Mouse (Mus musculus) myocyte (in vitro differentiated cells): Measurements from ENCODE around the gene D430019H16Rik. TPM values are rescaled to one million over a fixed set of nuclear protein-coding genes. Genes with fewer than 3 reads are reported as not detected.
A peak's percentile ranks its signal among the peaks of the same experiment; 100 is the strongest.

Experiments
- H3K27me3 ChIP-seq: one replicate; pipeline ENCODE4 v1.6.1; 2011; ENCODE audit not compliant: control insufficient read depth, insufficient read depth, insufficient read length
- H3K36me3 ChIP-seq: one replicate; pipeline ENCODE4 v1.6.1; 2011; ENCODE audit not compliant: control insufficient read depth, insufficient read depth
- H3K4me2 ChIP-seq: one replicate; pipeline ENCODE4 v1.6.1; 2011; ENCODE audit warnings: low read depth, control low read depth
- H3K4me3 ChIP-seq: one replicate; pipeline ENCODE4 v1.5.1; 2011; ENCODE audit warnings: mild to moderate bottlenecking, control low read depth, moderate library complexity
- H3K79me2 ChIP-seq: one replicate; pipeline ENCODE4 v1.6.1; 2011; ENCODE audit not compliant: control insufficient read depth, insufficient read depth
- H3ac ChIP-seq: one replicate; pipeline ENCODE4 v1.6.1; 2011; ENCODE audit not compliant: control insufficient read depth, insufficient read length
- CEBPB ChIP-seq: IDR thresholded peaks from 2 replicates; pipeline ENCODE4 v1.6.1; 2011; ENCODE audit warnings: mild to moderate bottlenecking, moderate library complexity; ENCODE audit not compliant: poor library complexity, insufficient read depth, severe bottlenecking
- E2F4 ChIP-seq: IDR thresholded peaks from one replicate; pipeline ENCODE4 v1.6.1; 2011; ENCODE audit warnings: mild to moderate bottlenecking, control low read depth, moderate library complexity; ENCODE audit not compliant: insufficient read depth
- MAX ChIP-seq: IDR thresholded peaks from one replicate; pipeline ENCODE4 v1.6.1; 2011; ENCODE audit warnings: low read depth, mild to moderate bottlenecking, control low read depth
- MYOD1 ChIP-seq, 3 experiments: IDR thresholded peaks; one replicate each; pipeline ENCODE4 v1.6.1; 2011; ENCODE audit warnings: control low read depth in 2 of 3, low read depth in 2 of 3, mild to moderate bottlenecking in 2 of 3, moderate library complexity in 1 of 3; ENCODE audit not compliant: insufficient read length in 2 of 3, control insufficient read depth in 1 of 3
- MYOG ChIP-seq, 3 experiments: IDR thresholded peaks; one replicate each; pipeline ENCODE4 v1.6.1; 2011; ENCODE audit warnings: control low read depth in 2 of 3, low read depth in 2 of 3, mild to moderate bottlenecking in 2 of 3; ENCODE audit not compliant: insufficient read length in 2 of 3, control insufficient read depth in 1 of 3, insufficient read depth in 1 of 3
- POLR2A ChIP-seq: IDR thresholded peaks from one replicate; pipeline ENCODE4 v1.6.1; 2011; ENCODE audit warnings: low read depth, mild to moderate bottlenecking, control low read depth, moderate library complexity; ENCODE audit not compliant: insufficient read length
- POLR2AphosphoS2 ChIP-seq: IDR thresholded peaks from one replicate; pipeline ENCODE4 v1.6.1; 2011; ENCODE audit warnings: low read depth, control low read depth; ENCODE audit not compliant: insufficient read length
- REST ChIP-seq: IDR thresholded peaks from one replicate; pipeline ENCODE4 v1.6.1; 2011; ENCODE audit warnings: mild to moderate bottlenecking, control low read depth, moderate library complexity; ENCODE audit not compliant: insufficient read depth, insufficient read length
- SRF ChIP-seq: IDR thresholded peaks from one replicate; pipeline ENCODE4 v1.6.1; 2011; ENCODE audit warnings: low read depth; ENCODE audit not compliant: control insufficient read depth, insufficient read length
- TCF12 ChIP-seq: IDR thresholded peaks from one replicate; pipeline ENCODE4 v1.6.1; 2011; ENCODE audit warnings: mild to moderate bottlenecking, control low read depth; ENCODE audit not compliant: poor library complexity, insufficient read depth, severe bottlenecking
- TCF3 ChIP-seq: IDR thresholded peaks from one replicate; pipeline ENCODE4 v1.6.1; 2011; ENCODE audit warnings: low read depth, control low read depth; ENCODE audit not compliant: insufficient read length
- USF1 ChIP-seq: IDR thresholded peaks from one replicate; pipeline ENCODE4 v1.6.1; 2011; ENCODE audit warnings: low read depth, mild to moderate bottlenecking, control low read depth, moderate library complexity
- polyA plus RNA-seq: library from polyadenylated mRNA; unstranded; fragments of >200 nt; fragmentation: generic; extraction: Trizol; gene quantifications from one replicate; pipeline ENCODE4 v1.2.1, GENCODE M21; 2012; ENCODE audit warnings: missing spikeins

Gene D430019H16Rik
- polyA plus RNA-seq, 1 experiment: 0.02 TPM

DNA sequence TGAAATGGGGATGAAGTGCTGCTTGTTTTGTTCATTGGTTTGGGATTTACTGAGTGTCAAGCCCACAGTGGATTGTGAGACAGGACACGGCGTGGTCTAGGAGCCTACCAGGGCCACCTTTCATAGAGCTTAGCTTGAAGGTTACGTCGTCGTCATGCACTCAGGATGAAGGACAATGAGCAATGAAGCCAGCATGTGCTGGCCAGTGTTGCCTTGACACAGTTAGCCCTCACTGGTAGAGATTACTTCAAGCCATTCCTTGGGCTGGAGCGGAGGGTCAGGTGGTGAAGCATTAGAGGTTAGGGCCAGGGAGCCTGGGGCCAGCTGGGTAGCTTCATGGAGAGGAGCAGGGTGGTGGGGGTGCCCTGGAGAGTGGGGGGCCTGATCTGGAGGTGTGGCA lies 5.1 kb downstream of the D430019H16Rik start:
- Histone ChIP-seq H3K36me3 (no peaks in the 10 kb centered on the region), H3K27me3 (peaks cover 4% of the 10 kb centered on the region), H3ac (no peak overlapping the region), H3K4me3 (no peak overlapping the region), H3K4me2 (no peak overlapping the region), H3K79me2 (no peaks in the 10 kb centered on the region)
- no peak for TF ChIP-seq USF1
- no peak for TF ChIP-seq REST
- no peak for TF ChIP-seq CEBPB
- no peak for TF ChIP-seq MYOG (IDR thresholded peaks at IDR 0.05; ENCODE audit: control insufficient read depth in 1 of 3, insufficient read depth in 1 of 3, insufficient read length in 2 of 3, low read depth in 2 of 3)
- no peak for TF ChIP-seq MAX
- no peak for TF ChIP-seq E2F4
- no peak for TF ChIP-seq POLR2A
- no peak for TF ChIP-seq TCF12
- no peak for TF ChIP-seq SRF
- no peak for TF ChIP-seq TCF3
- no peak for TF ChIP-seq MYOD1 (IDR thresholded peaks at IDR 0.05; ENCODE audit: control insufficient read depth in 1 of 3, insufficient read length in 2 of 3, low read depth in 2 of 3)
- TF ChIP-seq POLR2AphosphoS2: no peak

- TF ChIP-seq REST (no peak), POLR2A (no peak), MYOG (IDR thresholded peaks at IDR 0.05; ENCODE audit: control insufficient read depth in 1 of 3, insufficient read depth in 1 of 3, insufficient read length in 2 of 3, low read depth in 2 of 3) (no peak), SRF (no peak), E2F4 (no peak), TCF3 (no peak), MAX (no peak), POLR2AphosphoS2 (no peak), USF1 (no peak), TCF12 (no peak), CEBPB (no peak), MYOD1 (IDR thresholded peaks at IDR 0.05; ENCODE audit: control insufficient read depth in 1 of 3, insufficient read length in 2 of 3, low read depth in 2 of 3) (no peak)
- no peaks in the 10 kb centered on the region for H3K27me3 ChIP-seq
- H3ac ChIP-seq: no peak overlapping the region
- H3K4me2 ChIP-seq: no peak overlapping the region
- H3K4me3 ChIP-seq: no peak overlapping the region
- H3K79me2 ChIP-seq: no peaks in the 10 kb centered on the region
- H3K36me3 ChIP-seq: no peaks in the 10 kb centered on the region
Observed at GRCm38 (mm10) chr12:105461066-105461465, 7.4 kb downstream of the D430019H16Rik start.

DNA sequence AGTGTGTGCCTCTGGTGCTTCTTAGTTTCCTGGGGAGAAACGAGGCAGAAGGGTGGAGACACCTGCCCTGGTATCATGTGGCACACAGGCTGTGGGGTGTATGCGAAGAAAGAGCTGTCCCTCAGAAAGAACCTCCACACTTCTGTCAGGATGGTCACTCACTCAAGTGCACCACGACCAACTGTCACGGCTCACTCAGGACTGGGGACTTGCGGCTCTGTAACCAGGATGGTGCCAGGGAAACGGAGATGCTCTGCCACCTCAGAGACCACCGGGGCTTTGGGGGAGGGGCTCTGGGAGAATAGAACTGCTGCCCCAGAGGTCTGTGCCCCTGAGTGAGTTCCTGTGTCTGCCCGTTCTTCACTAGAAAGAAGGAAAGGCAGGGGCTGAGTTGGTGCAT lies 15.4 kb downstream of the D430019H16Rik start:
- Histone ChIP-seq H3K36me3 (no peaks in the 10 kb centered on the region), H3K4me2 (no peak overlapping the region)

GRCm38 (mm10) chr12:105475230-105475911 lies 21.7 kb downstream of the D430019H16Rik start:
- H3K27me3 ChIP-seq: no peaks in the 10 kb centered on the region
- peak overlapping the region; percentile 24 for H3K4me2 ChIP-seq
- no peak overlapping the region for H3ac ChIP-seq
- no peak overlapping the region for H3K4me3 ChIP-seq
- TF ChIP-seq E2F4 (no peak), CEBPB (no peak), POLR2A (no peak), MYOG (IDR thresholded peaks at IDR 0.05; ENCODE audit: control insufficient read depth in 1 of 3, insufficient read depth in 1 of 3, insufficient read length in 2 of 3, low read depth in 2 of 3) (no peak), MAX (no peak), TCF12 (no peak), MYOD1 (IDR thresholded peaks at IDR 0.05; ENCODE audit: control insufficient read depth in 1 of 3, insufficient read length in 2 of 3, low read depth in 2 of 3) (no peak), SRF (no peak), TCF3 (no peak)
- no peaks in the 10 kb centered on the region for H3K36me3 ChIP-seq
- H3K79me2 ChIP-seq: no peaks in the 10 kb centered on the region

More for the DNA sequence above, 15.4 kb downstream of the D430019H16Rik start:
- Histone ChIP-seq H3K79me2 (no peaks in the 10 kb centered on the region), H3ac (no peak overlapping the region), H3K27me3 (no peaks in the 10 kb centered on the region), H3K4me3 (no peak overlapping the region)
- TF ChIP-seq TCF12: no peak
- no peak for TF ChIP-seq POLR2A
- no peak for TF ChIP-seq MYOG (IDR thresholded peaks at IDR 0.05; ENCODE audit: control insufficient read depth in 1 of 3, insufficient read depth in 1 of 3, insufficient read length in 2 of 3, low read depth in 2 of 3)
- TF ChIP-seq MAX: no peak
- no peak for TF ChIP-seq CEBPB

DNA sequence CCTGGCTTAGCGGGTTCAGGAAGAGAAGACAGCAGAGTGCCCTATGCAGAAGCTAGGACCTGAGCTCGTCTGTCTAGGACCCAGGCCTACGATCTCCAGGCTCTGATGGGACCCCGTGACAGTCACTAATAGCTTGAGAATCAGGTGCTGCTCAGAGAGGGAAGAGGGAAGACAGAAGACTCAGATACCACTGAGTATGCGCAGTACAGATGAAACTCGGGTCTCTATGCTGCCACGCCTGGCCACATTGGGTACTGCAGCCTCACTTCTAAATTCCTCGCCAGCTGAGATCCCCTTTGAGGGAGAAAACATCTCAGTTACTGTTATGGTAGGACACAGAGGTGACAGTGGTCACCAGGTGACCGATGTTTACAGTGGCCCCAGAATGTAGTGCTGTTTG lies 22.8 kb downstream of the D430019H16Rik start:
- TF ChIP-seq SRF: no peak
- TF ChIP-seq TCF12: no peak
- no peak for TF ChIP-seq MYOD1 (IDR thresholded peaks at IDR 0.05; ENCODE audit: control insufficient read depth in 1 of 3, insufficient read length in 2 of 3, low read depth in 2 of 3)
- no peak for TF ChIP-seq REST
- no peak for TF ChIP-seq MYOG (IDR thresholded peaks at IDR 0.05; ENCODE audit: control insufficient read depth in 1 of 3, insufficient read depth in 1 of 3, insufficient read length in 2 of 3, low read depth in 2 of 3)
- TF ChIP-seq POLR2A: no peak
- TF ChIP-seq TCF3: no peak
- TF ChIP-seq USF1: no peak
- no peak for TF ChIP-seq E2F4
- no peak for TF ChIP-seq CEBPB
- TF ChIP-seq POLR2AphosphoS2: no peak
- no peak for TF ChIP-seq MAX
- Histone ChIP-seq H3K79me2 (no peaks in the 10 kb centered on the region), H3ac (no peak overlapping the region), H3K36me3 (no peaks in the 10 kb centered on the region), H3K4me3 (no peak overlapping the region), H3K27me3 (no peaks in the 10 kb centered on the region), H3K4me2 (no peak overlapping the region)
